Mouse (Mus musculus) gastrocnemius, adult 18-20 months (tissue): Measurements from ENCODE around the gene Prkaa2. TPM values are rescaled to one million over a fixed set of nuclear protein-coding genes. Genes with fewer than 3 reads are reported as not detected.
A peak's percentile ranks its signal among the peaks of the same experiment; 100 is the strongest.
"Not testable (repeated sequence)": the region's sequence is repeated elsewhere in the genome, so short reads cannot be mapped to it uniquely, and the experiment has no call there.

Experiments used
- DNase-seq: peaks from one replicate; pipeline ENCODE4 v3.0.0; 2021; ENCODE audit warnings: low spot score
- total RNA-seq, 2 experiments: library from RNA; stranded (reverse); gene quantifications; 2 replicates each; pipeline ENCODE4 v1.2.3; 2021

The Prkaa2 gene
- total RNA-seq, 2 experiments from 2014 or later: 134 to 146 TPM

GRCm38 (mm10) chr4:105027278-105027677 is 82.4 kb downstream of the Prkaa2 start:
- DNase-seq: no peak

- no peak for DNase-seq
These were observed 93.6 kb downstream of the Prkaa2 start for GRCm38 (mm10) chr4:105016006-105016613.

- no peak for DNase-seq
These were observed 94.2 kb downstream of the Prkaa2 start for GRCm38 (mm10) chr4:105015496-105015895.

GRCm38 (mm10) chr4:105013718-105014117 is 96.0 kb downstream of the Prkaa2 start:
- no peak for DNase-seq

GRCm38 (mm10) chr4:105007360-105008018 is 102.2 kb downstream of the Prkaa2 start:
- DNase-seq: no peak

- DNase-seq: not testable (repeated sequence)
These were observed 105.0 kb downstream of the Prkaa2 start for GRCm38 (mm10) chr4:105004649-105005048.

- no peak for DNase-seq
These were observed 105.6 kb downstream of the Prkaa2 start for GRCm38 (mm10) chr4:105004135-105004534.

GRCm38 (mm10) chr4:105001736-105002135 is 108.0 kb downstream of the Prkaa2 start:
- no peak for DNase-seq

GRCm38 (mm10) chr4:104999702-105000101 is 110.0 kb downstream of the Prkaa2 start:
- DNase-seq: peak; percentile 34

- no peak for DNase-seq
These were observed 116.4 kb downstream of the Prkaa2 start for GRCm38 (mm10) chr4:104993140-104993874.

- no peak for DNase-seq
These were observed 117.4 kb downstream of the Prkaa2 start for GRCm38 (mm10) chr4:104992271-104992670.

GRCm38 (mm10) chr4:104990686-104991085 is 119.0 kb downstream of the Prkaa2 start:
- DNase-seq: no peak

GRCm38 (mm10) chr4:104990016-104990415 is 119.7 kb downstream of the Prkaa2 start:
- DNase-seq: peak; percentile 66

GRCm38 (mm10) chr4:104988709-104989108 is 121.0 kb downstream of the Prkaa2 start:
- no peak for DNase-seq

- peak; percentile 20 for DNase-seq
These were observed 121.6 kb downstream of the Prkaa2 start for GRCm38 (mm10) chr4:104988102-104988501.

GRCm38 (mm10) chr4:104987631-104988030 is 122.1 kb downstream of the Prkaa2 start:
- no peak for DNase-seq

- no peak for DNase-seq
These were observed 123.6 kb downstream of the Prkaa2 start for GRCm38 (mm10) chr4:104985960-104986632.

Other genes starting within 250 kb of the Prkaa2 start
- under 1 TPM in 1 of 2 experiments, not detected in 1; 0.14 TPM for gene C8a, start 233.5 kb downstream of the Prkaa2 start, total RNA-seq
- gene Fyb2, start 196.4 kb downstream of the Prkaa2 start, total RNA-seq: under 1 TPM; 0.07 to 0.25 TPM
- gene Plpp3, start 47.5 kb upstream of the Prkaa2 start, total RNA-seq: 10 to 100 TPM; 42.6 to 62.5 TPM